Mouse (Mus musculus) liver, adult 2 months (tissue): ENCODE results near the gene Clcn7.

Experiments
- CTCF ChIP-seq: fragments of 200-500 bp; IDR thresholded peaks from 2 replicates; pipeline ENCODE4 v1.5.1; 2011; ENCODE audit warnings: low read depth, low read length, control low read depth
- POLR2A ChIP-seq: fragments of 200-500 bp; IDR thresholded peaks from 2 replicates; pipeline ENCODE4 v1.6.1; 2011; ENCODE audit warnings: low read length, control low read depth; ENCODE audit not compliant: insufficient read depth; ENCODE audit errors: extremely low read depth

GRCm38 (mm10) chr17:25162161-25162560 is 29.0 kb downstream of the Clcn7 start, which contains the start of gene Ccdc154:
- TF ChIP-seq POLR2A (no peak), CTCF (no peak)
